Mouse (Mus musculus): Measurements from ENCODE around the gene Dok5. TPM values are rescaled to one million over a fixed set of nuclear protein-coding genes. Genes with fewer than 3 reads are reported as not detected.

Dok5 gene
- polyA plus RNA-seq, 1 experiment from 2014 or later, result 0.45 TPM

GRCm38 (mm10) chr2:170807555-170808258 is 76.1 kb downstream of the Dok5 start:
- Histone ChIP-seq H3K27ac (no peak overlapping the region), H3K9ac (ENCODE audit: low read depth, low read length) (no peak overlapping the region), H3K4me2 (ENCODE audit: low read length) (no peak overlapping the region), H3K27me3 (ENCODE audit: insufficient read depth, low read length) (no peaks in the 10 kb centered on the region), H3K4me1 (replicated peaks; ENCODE audit: insufficient read depth, low read length) (no peaks in the 10 kb centered on the region), H3K9me3 (replicated peaks; ENCODE audit: low read length) (no peaks in the 10 kb centered on the region), H3K4me3 (replicated peaks; ENCODE audit: low read depth, low read length) (no peak overlapping the region), H3K36me3 (ENCODE audit: insufficient read depth, low read length) (no peaks in the 10 kb centered on the region)
- no peak for TF ChIP-seq CTCF (IDR thresholded peaks at IDR 0.05; ENCODE audit: low read depth)
- DNase-seq (ENCODE audit: low spot score), result no peak
- WGBS, result 46% methylated on average over 12 of the region's 12 CpGs
- ATAC-seq (replicated peaks; ENCODE audit: low FRiP score, low read depth), result no peak

GRCm38 (mm10) chr2:170808259-170808789 is 76.7 kb downstream of the Dok5 start:
- DNase-seq (ENCODE audit: low spot score), result no peak
- no peak for ATAC-seq (replicated peaks; ENCODE audit: low FRiP score, low read depth)
- WGBS, result 56% methylated on average over 10 of the region's 10 CpGs
- no peaks in the 10 kb centered on the region for H3K36me3 ChIP-seq (ENCODE audit: insufficient read depth, low read length)
- TF ChIP-seq CTCF (IDR thresholded peaks at IDR 0.05; ENCODE audit: low read depth), result no peak
- no peak overlapping the region for H3K4me2 ChIP-seq (ENCODE audit: low read length)
- H3K4me3 ChIP-seq (replicated peaks; ENCODE audit: low read depth, low read length), result no peak overlapping the region
- no peak overlapping the region for H3K27ac ChIP-seq
- no peaks in the 10 kb centered on the region for H3K4me1 ChIP-seq (replicated peaks; ENCODE audit: insufficient read depth, low read length)
- no peak overlapping the region for H3K9ac ChIP-seq (ENCODE audit: low read depth, low read length)
- no peaks in the 10 kb centered on the region for H3K9me3 ChIP-seq (replicated peaks; ENCODE audit: low read length)
- H3K27me3 ChIP-seq (ENCODE audit: insufficient read depth, low read length), result no peaks in the 10 kb centered on the region

GRCm38 (mm10) chr2:170811356-170811755 is 79.7 kb downstream of the Dok5 start:
- TF ChIP-seq CTCF (IDR thresholded peaks at IDR 0.05; ENCODE audit: low read depth), result no peak
- 65% methylated on average over 9 of the region's 9 CpGs for WGBS
- no peaks in the 10 kb centered on the region for H3K27me3 ChIP-seq (ENCODE audit: insufficient read depth, low read length)

GRCm38 (mm10) chr2:170816302-170816701 is 84.7 kb downstream of the Dok5 start:
- ATAC-seq (replicated peaks; ENCODE audit: low FRiP score, low read depth), result no peak
- no peak for TF ChIP-seq CTCF (IDR thresholded peaks at IDR 0.05; ENCODE audit: low read depth)

More at GRCm38 (mm10) chr2:170811356-170811755, 79.7 kb downstream of the Dok5 start:
- no peaks in the 10 kb centered on the region for H3K4me1 ChIP-seq (replicated peaks; ENCODE audit: insufficient read depth, low read length)
- no peak for DNase-seq (ENCODE audit: low spot score)
- ATAC-seq (replicated peaks; ENCODE audit: low FRiP score, low read depth), result no peak
- H3K9ac ChIP-seq (ENCODE audit: low read depth, low read length), result no peak overlapping the region
- H3K4me2 ChIP-seq (ENCODE audit: low read length), result no peak overlapping the region
- no peak overlapping the region for H3K4me3 ChIP-seq (replicated peaks; ENCODE audit: low read depth, low read length)
- H3K36me3 ChIP-seq (ENCODE audit: insufficient read depth, low read length), result no peaks in the 10 kb centered on the region
- no peaks in the 10 kb centered on the region for H3K9me3 ChIP-seq (replicated peaks; ENCODE audit: low read length)
- H3K27ac ChIP-seq, result no peak overlapping the region

GRCm38 (mm10) chr2:170817112-170817703 is 85.6 kb downstream of the Dok5 start:
- Histone ChIP-seq H3K9ac (ENCODE audit: low read depth, low read length) (no peak overlapping the region), H3K4me1 (replicated peaks; ENCODE audit: insufficient read depth, low read length) (no peaks in the 10 kb centered on the region), H3K4me2 (ENCODE audit: low read length) (no peak overlapping the region), H3K27ac (no peak overlapping the region), H3K27me3 (ENCODE audit: insufficient read depth, low read length) (no peaks in the 10 kb centered on the region), H3K4me3 (replicated peaks; ENCODE audit: low read depth, low read length) (no peak overlapping the region), H3K36me3 (ENCODE audit: insufficient read depth, low read length) (no peaks in the 10 kb centered on the region), H3K9me3 (replicated peaks; ENCODE audit: low read length) (no peaks in the 10 kb centered on the region; the same call in 1 of the 2 replicates)
- TF ChIP-seq CTCF (IDR thresholded peaks at IDR 0.05; ENCODE audit: low read depth), result no peak
- 56% methylated on average over 4 of the region's 4 CpGs for WGBS
- DNase-seq (ENCODE audit: low spot score) (no peak), ATAC-seq (replicated peaks; ENCODE audit: low FRiP score, low read depth) (no peak)

More at GRCm38 (mm10) chr2:170816302-170816701, 84.7 kb downstream of the Dok5 start:
- Histone ChIP-seq H3K9me3 (replicated peaks; ENCODE audit: low read length) (no peaks in the 10 kb centered on the region; the same call in 1 of the 2 replicates), H3K27me3 (ENCODE audit: insufficient read depth, low read length) (no peaks in the 10 kb centered on the region), H3K4me3 (replicated peaks; ENCODE audit: low read depth, low read length) (no peak overlapping the region), H3K4me1 (replicated peaks; ENCODE audit: insufficient read depth, low read length) (no peaks in the 10 kb centered on the region), H3K36me3 (ENCODE audit: insufficient read depth, low read length) (no peaks in the 10 kb centered on the region), H3K27ac (no peak overlapping the region), H3K4me2 (ENCODE audit: low read length) (no peak overlapping the region), H3K9ac (ENCODE audit: low read depth, low read length) (no peak overlapping the region)
- WGBS, result 59% methylated on average over 8 of the region's 8 CpGs
- no peak for DNase-seq (ENCODE audit: low spot score)

- ATAC-seq (replicated peaks; ENCODE audit: low FRiP score, low read depth), result peak; percentile 65; the same call in 1 of the 2 replicates
- Histone ChIP-seq H3K4me1 (replicated peaks; ENCODE audit: insufficient read depth, low read length) (no peaks in the 10 kb centered on the region), H3K27me3 (ENCODE audit: insufficient read depth, low read length) (no peaks in the 10 kb centered on the region), H3K27ac (no peak overlapping the region; the same call in 1 of the 2 replicates), H3K36me3 (ENCODE audit: insufficient read depth, low read length) (no peaks in the 10 kb centered on the region), H3K4me3 (replicated peaks; ENCODE audit: low read depth, low read length) (peak overlapping the region; percentile 14; the same call in 1 of the 2 replicates), H3K9ac (ENCODE audit: low read depth, low read length) (no peak overlapping the region), H3K4me2 (ENCODE audit: low read length) (peak overlapping the region; percentile 38; the same call in 1 of the 2 replicates), H3K9me3 (replicated peaks; ENCODE audit: low read length) (no peaks in the 10 kb centered on the region)
- peak; percentile 94 for DNase-seq (ENCODE audit: low spot score)
- WGBS, result 20% methylated on average over 17 of the region's 17 CpGs
- TF ChIP-seq CTCF (IDR thresholded peaks at IDR 0.05; ENCODE audit: low read depth), result no peak
Observed at GRCm38 (mm10) chr2:170826821-170827441, 95.3 kb downstream of the Dok5 start.

Measured in kidney, postnatal 0 days (tissue).